Mouse (Mus musculus): ENCODE measurements around the gene C2cd4a. TPM values are rescaled to one million over a fixed set of nuclear protein-coding genes. Genes with fewer than 3 reads are reported as not detected.

Gene C2cd4a
- polyA plus RNA-seq, 1 experiment from 2014 or later = 0.15 TPM

GRCm38 (mm10) chr9:67807000-67807399, 25.1 kb downstream of the C2cd4a start:
- WGBS = 77% methylated on average over 5 of the region's 5 CpGs

GRCm38 (mm10) chr9:67802241-67802640, 29.9 kb downstream of the C2cd4a start:
- no peak for ATAC-seq
- no peaks in the 10 kb centered on the region; the same call in 1 of the 2 replicates for H3K4me1 ChIP-seq (replicated peaks)
- no peak overlapping the region for H3K4me2 ChIP-seq (replicated peaks)
- H3K27me3 ChIP-seq = no peaks in the 10 kb centered on the region
- no peak overlapping the region for H3K4me3 ChIP-seq (replicated peaks)
- H3K9me3 ChIP-seq = no peaks in the 10 kb centered on the region
- no peak overlapping the region for H3K27ac ChIP-seq
- 35% methylated on average over 6 of the region's 6 CpGs for WGBS
- H3K36me3 ChIP-seq = no peaks in the 10 kb centered on the region
- no peak overlapping the region for H3K9ac ChIP-seq (replicated peaks)

More at GRCm38 (mm10) chr9:67807000-67807399, 25.1 kb downstream of the C2cd4a start:
- H3K9me3 ChIP-seq = no peaks in the 10 kb centered on the region
- H3K4me2 ChIP-seq (replicated peaks) = no peak overlapping the region
- H3K36me3 ChIP-seq = no peaks in the 10 kb centered on the region
- H3K9ac ChIP-seq (replicated peaks) = no peak overlapping the region
- no peak for ATAC-seq
- no peak overlapping the region for H3K27ac ChIP-seq
- H3K27me3 ChIP-seq = no peaks in the 10 kb centered on the region
- no peak overlapping the region for H3K4me3 ChIP-seq (replicated peaks)
- peaks cover 6% of the 10 kb centered on the region; the same call in 1 of the 2 replicates for H3K4me1 ChIP-seq (replicated peaks)

DNA sequence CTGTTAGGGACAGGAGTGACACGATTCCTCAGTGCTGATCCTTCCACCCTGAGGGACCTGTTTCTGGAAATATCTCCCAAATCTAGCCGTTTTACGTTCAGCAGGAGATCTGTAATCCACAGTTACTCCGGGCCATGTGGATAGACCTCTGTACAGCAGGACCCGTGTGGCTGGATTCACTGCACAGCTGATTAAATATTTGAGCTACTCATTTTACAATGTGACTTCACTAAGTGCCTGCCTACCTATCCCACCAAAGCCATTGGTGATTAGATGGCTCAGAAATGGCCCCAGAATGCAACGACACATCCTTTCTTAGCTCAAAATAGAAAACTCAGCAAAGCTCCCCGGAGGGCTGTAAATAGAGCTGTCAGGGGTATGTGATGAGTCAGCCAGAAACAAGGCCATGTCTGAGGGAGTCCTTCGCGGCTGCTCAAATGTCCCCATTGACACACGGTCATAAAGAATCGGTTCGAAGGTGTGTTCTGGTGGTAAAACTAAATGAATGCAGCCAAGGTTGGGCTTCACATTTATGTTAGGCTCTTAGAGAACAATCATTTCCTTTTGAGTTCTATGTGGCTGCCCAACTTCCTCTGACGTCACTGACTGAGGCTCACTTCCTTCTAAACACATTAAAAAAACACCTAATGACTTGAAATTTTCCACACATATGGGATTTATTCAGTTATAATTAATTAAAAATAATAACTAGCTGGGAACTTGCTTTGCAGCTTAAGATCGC, 32.9 kb downstream of the C2cd4a start:
- no peaks in the 10 kb centered on the region for H3K9me3 ChIP-seq
- H3K27me3 ChIP-seq = no peaks in the 10 kb centered on the region
- H3K4me1 ChIP-seq (replicated peaks) = peaks cover 23% of the 10 kb centered on the region
- no peak for ATAC-seq
- no peak overlapping the region for H3K4me3 ChIP-seq (replicated peaks)
- no peaks in the 10 kb centered on the region for H3K36me3 ChIP-seq
- 70% methylated on average over 14 of the region's 14 CpGs for WGBS
- no peak overlapping the region for H3K4me2 ChIP-seq (replicated peaks)
- no peak overlapping the region for H3K9ac ChIP-seq (replicated peaks)
- no peak overlapping the region for H3K27ac ChIP-seq

GRCm38 (mm10) chr9:67795205-67795675, 36.9 kb downstream of the C2cd4a start:
- no peak overlapping the region for H3K9ac ChIP-seq (replicated peaks)
- peak overlapping the region; percentile 36 for H3K4me2 ChIP-seq (replicated peaks)
- H3K4me1 ChIP-seq (replicated peaks) = peaks cover 26% of the 10 kb centered on the region
- H3K4me3 ChIP-seq (replicated peaks) = no peak overlapping the region
- H3K9me3 ChIP-seq = no peaks in the 10 kb centered on the region
- H3K27ac ChIP-seq = peak overlapping the region; percentile 79
- WGBS = 38% methylated on average over 14 of the region's 14 CpGs
- ATAC-seq = peak; percentile 82
- H3K36me3 ChIP-seq = no peaks in the 10 kb centered on the region
- H3K27me3 ChIP-seq = no peaks in the 10 kb centered on the region

DNA sequence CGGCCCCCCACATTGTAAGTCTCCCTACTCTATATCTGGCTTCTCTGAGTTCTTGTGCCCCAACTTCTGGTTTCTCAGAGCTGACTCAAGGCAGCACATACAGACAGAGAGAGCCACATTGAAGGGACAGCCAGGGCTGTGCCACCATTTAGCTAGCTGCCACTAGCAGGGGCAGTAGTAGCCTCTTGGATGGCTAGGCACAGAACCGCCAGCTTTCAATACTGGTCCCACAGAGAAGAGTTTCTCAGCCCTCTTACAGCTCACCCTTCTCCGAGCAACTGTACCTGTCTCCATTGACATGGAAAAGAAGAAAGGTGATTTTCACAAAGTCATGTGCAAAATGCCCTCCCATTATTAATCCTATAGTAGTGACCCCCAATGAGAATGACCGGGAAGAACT, 37.5 kb downstream of the C2cd4a start:
- peak; percentile 51; the same call in 1 of the 2 replicates for ATAC-seq
- Histone ChIP-seq H3K9ac (replicated peaks) (no peak overlapping the region), H3K27ac (peak overlapping the region; percentile 79)

DNA sequence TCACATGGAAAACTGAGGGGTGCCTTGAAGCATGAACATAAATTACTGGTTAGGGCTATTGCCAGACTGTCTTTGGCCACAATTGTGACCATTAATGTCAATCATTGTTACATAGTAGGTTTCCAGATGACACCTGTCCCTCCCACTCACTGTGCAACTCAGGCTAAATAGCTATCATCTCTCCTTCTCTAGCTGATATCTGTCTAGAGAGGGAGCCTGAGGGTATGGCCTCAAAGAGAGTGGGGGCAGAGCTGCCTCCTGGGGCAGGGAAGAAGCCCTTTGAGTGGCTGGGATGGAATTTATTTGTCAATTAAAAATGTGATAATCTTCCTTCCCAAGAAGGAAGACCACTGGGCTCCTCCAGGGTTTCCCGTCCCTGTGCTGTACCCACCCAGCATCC, 37.9 kb downstream of the C2cd4a start:
- H3K36me3 ChIP-seq = no peaks in the 10 kb centered on the region
- H3K4me3 ChIP-seq (replicated peaks) = no peak overlapping the region
- 73% methylated on average over 1 of the region's 1 CpGs for WGBS
- H3K27ac ChIP-seq = peak overlapping the region; percentile 79
- ATAC-seq = peak; percentile 59
- H3K4me1 ChIP-seq (replicated peaks) = peaks cover 26% of the 10 kb centered on the region
- no peak overlapping the region for H3K9ac ChIP-seq (replicated peaks)
- no peak overlapping the region for H3K4me2 ChIP-seq (replicated peaks)
- H3K27me3 ChIP-seq = no peaks in the 10 kb centered on the region
- H3K9me3 ChIP-seq = no peaks in the 10 kb centered on the region

More for the DNA sequence above, 37.5 kb downstream of the C2cd4a start:
- 91% methylated on average over 4 of the region's 4 CpGs for WGBS
- Histone ChIP-seq H3K27me3 (no peaks in the 10 kb centered on the region), H3K9me3 (no peaks in the 10 kb centered on the region), H3K4me2 (replicated peaks) (no peak overlapping the region), H3K36me3 (no peaks in the 10 kb centered on the region), H3K4me3 (replicated peaks) (no peak overlapping the region), H3K4me1 (replicated peaks) (peaks cover 26% of the 10 kb centered on the region)

DNA sequence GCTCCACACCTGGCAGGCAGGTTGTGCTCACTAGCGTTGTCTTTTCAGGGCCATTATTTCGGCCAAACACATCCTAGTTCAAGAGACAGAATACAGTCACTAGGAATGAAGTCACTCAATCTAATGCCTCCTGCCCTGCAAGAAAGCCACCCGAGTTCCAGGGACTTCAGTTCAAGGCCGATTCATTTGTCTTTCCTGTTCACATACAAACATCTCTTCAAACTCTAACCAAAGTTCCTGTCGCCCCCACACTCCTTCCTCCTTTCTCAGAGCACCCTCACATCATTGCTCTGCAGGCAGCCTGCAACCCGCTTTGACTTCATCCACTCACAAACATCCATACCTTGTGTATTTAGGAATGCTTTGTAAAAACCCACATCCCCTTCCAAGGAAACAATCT, 38.6 kb downstream of the C2cd4a start:
- H3K27me3 ChIP-seq = no peaks in the 10 kb centered on the region
- no peaks in the 10 kb centered on the region for H3K36me3 ChIP-seq
- 87% methylated on average over 6 of the region's 6 CpGs for WGBS
- no peak overlapping the region for H3K4me2 ChIP-seq (replicated peaks)
- H3K9ac ChIP-seq (replicated peaks) = no peak overlapping the region
- H3K4me3 ChIP-seq (replicated peaks) = no peak overlapping the region
- no peak for ATAC-seq
- H3K9me3 ChIP-seq = no peaks in the 10 kb centered on the region
- no peak overlapping the region for H3K27ac ChIP-seq
- peaks cover 26% of the 10 kb centered on the region for H3K4me1 ChIP-seq (replicated peaks)

DNA sequence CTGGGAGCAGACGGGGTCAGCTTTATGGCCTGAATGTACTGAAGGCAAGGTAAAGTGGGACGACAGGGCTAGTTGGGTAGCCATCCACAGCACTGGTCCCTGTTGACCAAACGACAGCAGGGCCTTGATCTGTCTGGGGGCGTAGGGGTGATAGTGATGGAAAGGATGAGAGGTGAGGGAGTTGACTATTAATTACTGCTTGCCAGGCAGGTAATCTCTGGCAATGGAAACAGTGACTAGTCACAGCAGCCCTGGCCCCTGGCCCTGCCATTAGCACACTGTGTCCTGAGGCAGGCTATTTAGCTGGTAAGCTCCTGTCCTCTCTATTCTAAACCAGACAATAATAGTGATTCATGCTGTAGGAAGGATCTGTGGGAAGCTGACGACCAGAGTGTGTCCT, 39.7 kb downstream of the C2cd4a start:
- Histone ChIP-seq H3K9me3 (no peaks in the 10 kb centered on the region), H3K9ac (replicated peaks) (no peak overlapping the region), H3K36me3 (no peaks in the 10 kb centered on the region), H3K4me3 (replicated peaks) (no peak overlapping the region), H3K4me2 (replicated peaks) (no peak overlapping the region), H3K4me1 (replicated peaks) (peaks cover 26% of the 10 kb centered on the region), H3K27ac (no peak overlapping the region), H3K27me3 (no peaks in the 10 kb centered on the region)
- ATAC-seq = no peak
- 70% methylated on average over 5 of the region's 5 CpGs for WGBS

DNA sequence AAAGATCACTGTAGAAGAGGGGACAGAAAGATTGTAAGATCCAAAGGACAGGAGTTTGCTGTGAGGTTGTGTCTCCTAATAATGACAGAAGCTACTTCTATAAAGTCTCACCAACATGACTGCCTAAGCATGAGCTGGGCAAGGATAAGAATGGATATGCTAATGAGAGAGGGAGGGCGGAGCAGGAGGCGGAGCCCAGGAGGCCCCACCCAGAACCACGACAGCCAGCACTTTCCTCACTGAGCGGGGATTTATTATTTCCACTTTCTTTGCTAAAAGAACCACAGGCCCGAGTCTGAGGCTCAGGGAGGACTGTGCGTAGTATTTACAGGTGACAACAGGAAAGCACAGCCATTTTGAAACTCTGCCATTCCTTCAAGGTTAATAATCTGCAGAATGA, 44.5 kb downstream of the C2cd4a start:
- Histone ChIP-seq H3K9me3 (peaks cover 4% of the 10 kb centered on the region; the same call in 1 of the 2 replicates), H3K4me1 (replicated peaks) (no peaks in the 10 kb centered on the region), H3K4me2 (replicated peaks) (no peak overlapping the region), H3K36me3 (no peaks in the 10 kb centered on the region), H3K4me3 (replicated peaks) (no peak overlapping the region), H3K9ac (replicated peaks) (no peak overlapping the region), H3K27me3 (no peaks in the 10 kb centered on the region), H3K27ac (no peak overlapping the region)
- no peak for ATAC-seq
- 67% methylated on average over 6 of the region's 6 CpGs for WGBS

GRCm38 (mm10) chr9:67786311-67786710, 45.8 kb downstream of the C2cd4a start:
- Histone ChIP-seq H3K27me3 (no peaks in the 10 kb centered on the region), H3K4me3 (replicated peaks) (no peak overlapping the region), H3K36me3 (no peaks in the 10 kb centered on the region), H3K4me1 (replicated peaks) (no peaks in the 10 kb centered on the region), H3K27ac (no peak overlapping the region), H3K4me2 (replicated peaks) (no peak overlapping the region), H3K9ac (replicated peaks) (no peak overlapping the region), H3K9me3 (peaks cover 4% of the 10 kb centered on the region; the same call in 1 of the 2 replicates)
- 88% methylated on average over 7 of the region's 7 CpGs for WGBS
- ATAC-seq = no peak

GRCm38 (mm10) chr9:67783925-67784324, 48.2 kb downstream of the C2cd4a start:
- no peak overlapping the region for H3K4me3 ChIP-seq (replicated peaks)
- H3K4me2 ChIP-seq (replicated peaks) = no peak overlapping the region
- ATAC-seq = no peak
- no peak overlapping the region for H3K27ac ChIP-seq
- no peaks in the 10 kb centered on the region for H3K36me3 ChIP-seq
- no peak overlapping the region for H3K9ac ChIP-seq (replicated peaks)
- no peaks in the 10 kb centered on the region for H3K27me3 ChIP-seq
- H3K4me1 ChIP-seq (replicated peaks) = no peaks in the 10 kb centered on the region
- H3K9me3 ChIP-seq = peaks cover 4% of the 10 kb centered on the region; the same call in 1 of the 2 replicates

DNA sequence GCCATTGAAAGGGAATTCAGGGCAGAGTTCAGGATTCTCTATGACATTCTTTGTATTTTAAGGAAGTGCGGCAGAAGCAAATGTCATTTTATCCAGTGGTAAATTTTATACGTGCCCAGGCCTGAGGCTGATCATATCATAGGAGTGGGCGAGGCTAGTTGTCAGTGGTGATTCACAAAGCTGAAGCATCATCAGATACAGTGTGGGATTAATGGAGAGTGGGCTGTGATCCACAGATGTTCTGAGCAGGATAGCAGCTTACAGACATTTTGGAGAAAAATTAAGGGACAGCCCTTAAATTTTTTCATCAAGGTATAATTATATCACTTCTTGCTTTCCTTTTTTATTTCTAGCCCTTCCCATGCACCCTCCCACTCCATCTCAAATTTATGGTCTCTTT, 48.7 kb downstream of the C2cd4a start:
- H3K4me2 ChIP-seq (replicated peaks) = no peak overlapping the region
- no peak overlapping the region for H3K27ac ChIP-seq
- WGBS = 95% methylated on average over 3 of the region's 3 CpGs
- no peak overlapping the region for H3K9ac ChIP-seq (replicated peaks)
- peaks cover 4% of the 10 kb centered on the region; the same call in 1 of the 2 replicates for H3K9me3 ChIP-seq
- no peaks in the 10 kb centered on the region for H3K36me3 ChIP-seq
- H3K4me3 ChIP-seq (replicated peaks) = no peak overlapping the region
- H3K4me1 ChIP-seq (replicated peaks) = no peaks in the 10 kb centered on the region
- no peak for ATAC-seq
- no peaks in the 10 kb centered on the region for H3K27me3 ChIP-seq
